Mouse (Mus musculus) hindbrain, postnatal 0 days (tissue): ENCODE data around the gene Eefsec. TPM values are rescaled to one million over a fixed set of nuclear protein-coding genes. Genes with fewer than 3 reads are reported as not detected.

Source experiments
- ATAC-seq: fragments of 200-750 bp; cut with Nextera tagmentation; 2 replicates; pipeline ENCODE4 v1.8.0; 2017; ENCODE audit warnings: mild to moderate bottlenecking, moderate TSS enrichment, moderate library complexity
- DNase-seq: peaks from one replicate; pipeline ENCODE4 v3.0.0-alpha.2; 2015; ENCODE audit warnings: low spot score
- H3K27ac ChIP-seq: fragments of 300-500 bp; sonication (generic); 2 replicates; pipeline ENCODE4 v1.5.1; 2014; ENCODE audit warnings: mild to moderate bottlenecking
- H3K27me3 ChIP-seq: fragments of 300-500 bp; sonication (generic); 2 replicates; pipeline ENCODE4 v1.6.1; 2014; ENCODE audit warnings: low read length, mixed read lengths; ENCODE audit not compliant: insufficient read depth
- H3K36me3 ChIP-seq: fragments of 300-500 bp; sonication (generic); 2 replicates; pipeline ENCODE4 v1.6.1; 2014; ENCODE audit warnings: low read length, mixed read lengths; ENCODE audit not compliant: insufficient read depth
- H3K4me1 ChIP-seq: fragments of 300-500 bp; sonication (generic); 2 replicates; pipeline ENCODE4 v1.6.1; 2014; ENCODE audit warnings: antibody characterized with exemption, low read length, mixed read lengths; ENCODE audit not compliant: insufficient read depth
- H3K4me2 ChIP-seq: fragments of 300-500 bp; sonication (generic); 2 replicates; pipeline ENCODE4 v1.6.1; 2014; ENCODE audit warnings: low read depth, mild to moderate bottlenecking, low read length, moderate library complexity, mixed read lengths
- H3K4me3 ChIP-seq: fragments of 300-500 bp; sonication (generic); 2 replicates; pipeline ENCODE4 v1.5.1; 2014; ENCODE audit warnings: low read length
- H3K9ac ChIP-seq: fragments of 300-500 bp; sonication (generic); replicated peaks from 2 replicates; pipeline ENCODE4 v1.6.1; 2014; ENCODE audit warnings: mild to moderate bottlenecking, low read length, moderate library complexity, mixed read lengths
- H3K9me3 ChIP-seq: fragments of 300-500 bp; sonication (generic); 2 replicates; pipeline ENCODE4 v1.6.1; 2016; ENCODE audit warnings: low read length, mixed read lengths
- CTCF ChIP-seq: IDR thresholded peaks from 2 replicates; pipeline ENCODE4 v1.5.1; 2016; ENCODE audit warnings: antibody characterized with exemption, control low read depth, low read depth
- WGBS: fragments of 180-500 bp; shearing (Covaris S2); extraction: QIAGEN DNeasy Blood & Tissue Kit; methylation state at CpG from one replicate; pipeline ENCODE4 v1.1.7; 2014; 5-methylcytosine and 5-hydroxymethylcytosine counted together
- polyA plus RNA-seq: library from polyadenylated mRNA; unstranded; fragments of >200 nt; fragmentation: Nextera tagmentation; extraction: Ambion mirVana; gene quantifications from 2 replicates; pipeline ENCODE4 v1.2.1, GENCODE M21; 2015
- total RNA-seq: library from RNA; depleted of rRNA; stranded (reverse); fragments of >200 nt; gene quantifications from 2 replicates; pipeline ENCODE4 v1.2.3, GENCODE M21; 2014; rRNA removed

Gene Eefsec
- total and polyA plus RNA-seq, 2 experiments from 2014 or later: 20.6 to 25.6 TPM

GRCm38 (mm10) chr6:88208321-88208720 is 238.0 kb downstream of the Eefsec start:
- no peaks in the 10 kb centered on the region for H3K36me3 ChIP-seq
- 94% methylated on average over 3 of the region's 3 CpGs for WGBS
- H3K27me3 ChIP-seq: peaks cover 43% of the 10 kb centered on the region
- H3K4me3 ChIP-seq: no peak overlapping the region
- ATAC-seq (no peak), DNase-seq (no peak)
- H3K4me2 ChIP-seq: no peak overlapping the region
- TF ChIP-seq CTCF: no peak
- H3K9ac ChIP-seq: no peak overlapping the region
- H3K27ac ChIP-seq: no peak overlapping the region
- H3K9me3 ChIP-seq: no peaks in the 10 kb centered on the region
- H3K4me1 ChIP-seq: no peaks in the 10 kb centered on the region

- 87% methylated on average over 10 of the region's 10 CpGs for WGBS
These were observed 238.8 kb downstream of the Eefsec start for GRCm38 (mm10) chr6:88207403-88208033.

More at GRCm38 (mm10) chr6:88207403-88208033, 238.8 kb downstream of the Eefsec start:
- H3K9me3 ChIP-seq: no peaks in the 10 kb centered on the region
- H3K27ac ChIP-seq: no peak overlapping the region
- H3K4me1 ChIP-seq: no peaks in the 10 kb centered on the region
- ATAC-seq (no peak), DNase-seq (no peak)
- no peak overlapping the region for H3K4me3 ChIP-seq
- no peak overlapping the region for H3K9ac ChIP-seq
- peaks cover 46% of the 10 kb centered on the region for H3K27me3 ChIP-seq
- no peak overlapping the region for H3K4me2 ChIP-seq
- no peaks in the 10 kb centered on the region for H3K36me3 ChIP-seq
- no peak for TF ChIP-seq CTCF

Other genes with a start within 250 kb of the Eefsec start
- gene Dnajb8, start 224.3 kb downstream of the Eefsec start, total RNA-seq: not detected in 2 replicates
- gene Dnajb8, start 224.3 kb downstream of the Eefsec start, polyA plus RNA-seq: not detected in 2 replicates
- gene Ruvbl1, start 18.9 kb upstream of the Eefsec start, total RNA-seq: 31.2 and 42.5 TPM in 2 replicates
- gene Ruvbl1, start 18.9 kb upstream of the Eefsec start, polyA plus RNA-seq: 74.0 and 74.6 TPM in 2 replicates
- 183 and 201 TPM in 2 replicates for gene Sec61a1, start 72.4 kb upstream of the Eefsec start, total RNA-seq
- 129 and 133 TPM in 2 replicates for gene Sec61a1, start 72.4 kb upstream of the Eefsec start, polyA plus RNA-seq
- gene Kbtbd12, start 191.4 kb upstream of the Eefsec start, total RNA-seq: 0.68 TPM in 1 of 2 replicates, not detected in the other
- 0.34 and 0.45 TPM in 2 replicates for gene Kbtbd12, start 191.4 kb upstream of the Eefsec start, polyA plus RNA-seq